Mouse (Mus musculus): ENCODE measurements around the gene Pop7.
A peak's percentile ranks its signal among the peaks of the same experiment; 100 is the strongest.

Gene Pop7

GRCm38 (mm10) chr5:137527413-137527812, 25.1 kb upstream of the Pop7 start:
- no peak for DNase-seq

- DNase-seq = no peak
Observed at GRCm38 (mm10) chr5:137526192-137526936, 24.0 kb upstream of the Pop7 start.

- DNase-seq = no peak
Observed at GRCm38 (mm10) chr5:137525511-137525910, 23.2 kb upstream of the Pop7 start.

- no peak for DNase-seq
Observed at GRCm38 (mm10) chr5:137524671-137525070, 22.4 kb upstream of the Pop7 start.

GRCm38 (mm10) chr5:137524251-137524515, 21.9 kb upstream of the Pop7 start:
- DNase-seq = no peak

- DNase-seq = no peak
Observed at GRCm38 (mm10) chr5:137523396-137524250, 21.3 kb upstream of the Pop7 start.

- no peak for DNase-seq
Observed at GRCm38 (mm10) chr5:137522711-137523110, 20.4 kb upstream of the Pop7 start.

- DNase-seq = no peak
Observed at GRCm38 (mm10) chr5:137521861-137522260, 19.5 kb upstream of the Pop7 start.

GRCm38 (mm10) chr5:137519691-137520550, 17.6 kb upstream of the Pop7 start:
- no peak for DNase-seq

- no peak for DNase-seq
Observed at GRCm38 (mm10) chr5:137518436-137518835, 16.1 kb upstream of the Pop7 start, which contains the start of gene Gigyf1. Gene Gigyf1, plus strand, starts transcription at chr5:137518548.

GRCm38 (mm10) chr5:137514811-137515210, 12.5 kb upstream of the Pop7 start:
- no peak for DNase-seq

- DNase-seq = no peak
Observed at GRCm38 (mm10) chr5:137513951-137514721, 11.8 kb upstream of the Pop7 start.

GRCm38 (mm10) chr5:137512847-137513794, 10.8 kb upstream of the Pop7 start:
- DNase-seq = no peak

- DNase-seq = no peak
Observed at GRCm38 (mm10) chr5:137511706-137512105, 9.4 kb upstream of the Pop7 start.

GRCm38 (mm10) chr5:137510573-137511390, 8.5 kb upstream of the Pop7 start:
- DNase-seq = no peak

GRCm38 (mm10) chr5:137510014-137510501, 7.7 kb upstream of the Pop7 start:
- DNase-seq = peak; percentile 76 to 78

- DNase-seq = peak in 1 of 2 experiments; percentile 48
Observed at GRCm38 (mm10) chr5:137504041-137504440, 1.7 kb upstream of the Pop7 start.

- DNase-seq = peak; percentile 89 to 92
Observed at GRCm38 (mm10) chr5:137502667-137503110, 371 bp upstream of the Pop7 start.

- no peak for DNase-seq
Observed at GRCm38 (mm10) chr5:137500186-137500585, 2.1 kb downstream of the Pop7 start.

GRCm38 (mm10) chr5:137493831-137494230, 8.5 kb downstream of the Pop7 start:
- no peak for DNase-seq
